Mouse (Mus musculus): ENCODE results near the gene Exoc3l2. TPM values are rescaled to one million over a fixed set of nuclear protein-coding genes. Genes with fewer than 3 reads are reported as not detected.

Exoc3l2 gene
- polyA plus RNA-seq (2016; fragmentation: Nextera tagmentation; extraction: Ambion mirVana): 0.42 and 0.61 TPM in 2 replicates

DNA sequence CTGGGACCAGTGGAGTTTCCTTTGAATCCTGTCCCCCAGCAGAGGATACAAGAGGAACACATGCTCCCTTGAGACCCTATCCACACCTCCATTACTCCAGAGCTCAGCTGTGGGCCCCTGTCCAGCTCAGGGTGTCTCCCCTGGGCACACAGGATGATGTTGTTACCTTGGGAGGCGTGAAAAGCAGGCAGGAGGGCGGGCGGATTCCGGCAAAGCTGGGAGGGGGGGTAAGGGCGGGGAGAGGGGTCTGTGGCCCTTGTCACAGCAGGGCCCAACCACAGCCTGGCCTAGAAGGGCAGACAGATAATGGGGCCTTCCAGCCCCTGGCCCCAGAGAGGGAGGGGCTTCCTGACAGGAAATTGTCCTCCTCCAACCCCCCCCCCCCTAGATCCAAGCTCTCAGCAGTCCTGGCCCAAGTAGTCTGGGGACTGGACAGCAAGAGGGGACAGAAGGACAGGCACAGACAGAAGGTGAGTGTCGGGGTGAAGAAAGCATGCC is at the start of gene Exoc3l2:
Exoc3l2 (plus strand) TSS at position 448 of the 498 bp plus-strand sequence.
- Histone ChIP-seq H3K36me3 (no peaks in the 10 kb centered on the region), H3K4me1 (peaks cover 11% of the 10 kb centered on the region), H3K4me2 (replicated peaks) (no peak within 1 kb of the TSS), H3K9me3 (no peaks in the 10 kb centered on the region), H3K9ac (replicated peaks) (no peak within 1 kb of the TSS; the same call in 1 of the 2 replicates), H3K27ac (replicated peaks) (no peak within 1 kb of the TSS), H3K27me3 (peaks cover 51% of the 10 kb centered on the region), H3K4me3 (no peak within 1 kb of the TSS)
- WGBS: 17% methylated on average over 6 of the region's 6 CpGs
- ATAC-seq (ENCODE audit: low FRiP score, low read depth): no peak

DNA sequence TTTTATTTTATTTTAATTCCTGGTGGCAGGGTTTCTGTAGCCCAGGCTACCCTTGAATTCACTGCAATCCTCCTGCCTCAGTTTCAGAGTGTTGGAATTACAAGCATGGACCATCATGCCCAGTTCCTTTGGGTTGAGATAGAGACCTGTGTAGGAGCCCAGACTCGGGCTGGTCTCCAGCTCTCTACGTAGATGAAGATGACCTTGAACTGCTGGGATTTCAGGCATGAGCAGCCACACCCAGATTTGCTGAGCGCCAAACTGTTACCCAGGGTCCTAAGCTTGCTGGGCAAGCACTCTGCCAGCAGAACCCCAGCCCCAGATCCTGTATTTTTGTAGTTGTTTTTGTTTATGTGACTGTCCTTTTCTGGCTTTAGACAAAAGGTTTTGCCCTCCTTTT is 49.6 kb upstream of the Exoc3l2 start:
- H3K27ac ChIP-seq (replicated peaks): no peak overlapping the region
- H3K4me3 ChIP-seq: no peak overlapping the region
- H3K27me3 ChIP-seq: peaks cover 39% of the 10 kb centered on the region
- no peak for ATAC-seq (ENCODE audit: low FRiP score, low read depth)
- WGBS: 90% methylated on average over 3 of the region's 3 CpGs
- no peaks in the 10 kb centered on the region for H3K4me1 ChIP-seq
- no peak overlapping the region for H3K4me2 ChIP-seq (replicated peaks)
- no peaks in the 10 kb centered on the region for H3K9me3 ChIP-seq
- H3K9ac ChIP-seq (replicated peaks): no peak overlapping the region
- H3K36me3 ChIP-seq: no peaks in the 10 kb centered on the region

DNA sequence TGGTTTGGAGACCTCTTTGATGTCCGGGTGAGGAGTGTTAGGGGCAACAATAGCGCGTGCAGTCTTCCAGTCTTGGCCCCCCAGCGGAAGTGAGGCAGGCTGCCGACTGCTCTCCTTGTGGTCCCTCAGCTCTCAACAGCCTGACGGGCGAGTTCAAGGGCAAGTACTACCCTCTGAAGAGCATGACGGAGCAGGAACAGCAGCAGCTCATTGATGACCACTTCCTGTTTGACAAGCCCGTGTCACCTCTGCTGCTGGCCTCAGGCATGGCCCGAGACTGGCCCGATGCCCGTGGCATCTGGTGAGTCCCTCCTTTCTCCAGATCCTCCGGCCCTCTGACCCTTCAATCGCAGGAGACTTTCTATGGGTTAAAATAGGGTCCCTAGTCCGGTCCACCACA is 46.5 kb upstream of the Exoc3l2 start:
- no peak overlapping the region for H3K4me2 ChIP-seq (replicated peaks)
- no peak overlapping the region for H3K9ac ChIP-seq (replicated peaks)
- H3K4me1 ChIP-seq: 0 out of 2 replicates have a peak, but pooled peaks cover 2% of the 10 kb centered on the region
- peaks cover 67% of the 10 kb centered on the region for H3K27me3 ChIP-seq
- H3K36me3 ChIP-seq: no peaks in the 10 kb centered on the region
- no peaks in the 10 kb centered on the region for H3K9me3 ChIP-seq
- ATAC-seq (ENCODE audit: low FRiP score, low read depth): no peak
- WGBS: 81% methylated on average over 15 of the region's 15 CpGs
- no peak overlapping the region for H3K27ac ChIP-seq (replicated peaks)
- H3K4me3 ChIP-seq: no peak overlapping the region

DNA sequence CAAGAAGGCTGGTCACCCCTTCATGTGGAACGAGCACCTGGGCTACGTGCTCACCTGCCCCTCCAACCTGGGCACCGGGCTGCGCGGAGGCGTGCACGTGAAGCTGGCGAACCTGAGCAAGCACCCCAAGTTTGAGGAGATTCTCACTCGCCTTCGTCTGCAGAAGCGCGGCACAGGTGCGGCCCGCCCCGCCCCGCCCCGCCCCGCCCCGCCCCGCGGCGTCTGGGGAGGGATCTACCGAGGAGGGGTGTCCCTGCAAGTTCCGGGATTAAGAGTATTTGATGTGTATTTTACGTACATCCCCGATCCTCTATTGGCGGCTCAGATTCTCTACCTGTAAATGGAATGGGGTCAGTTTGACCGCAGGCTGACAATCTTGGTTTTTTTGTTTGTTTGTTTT is 43.0 kb upstream of the Exoc3l2 start:
- no peak overlapping the region for H3K27ac ChIP-seq (replicated peaks)
- no peak for ATAC-seq (ENCODE audit: low FRiP score, low read depth)
- H3K4me2 ChIP-seq (replicated peaks): no peak overlapping the region
- H3K9ac ChIP-seq (replicated peaks): no peak overlapping the region
- H3K4me3 ChIP-seq: no peak overlapping the region
- 9% methylated on average over 28 of the region's 28 CpGs for WGBS
- H3K4me1 ChIP-seq: 0 out of 2 replicates have a peak, but pooled peaks cover 2% of the 10 kb centered on the region
- H3K9me3 ChIP-seq: no peaks in the 10 kb centered on the region
- H3K27me3 ChIP-seq: peaks cover 79% of the 10 kb centered on the region
- H3K36me3 ChIP-seq: peaks cover 3% of the 10 kb centered on the region; the same call in 1 of the 2 replicates

DNA sequence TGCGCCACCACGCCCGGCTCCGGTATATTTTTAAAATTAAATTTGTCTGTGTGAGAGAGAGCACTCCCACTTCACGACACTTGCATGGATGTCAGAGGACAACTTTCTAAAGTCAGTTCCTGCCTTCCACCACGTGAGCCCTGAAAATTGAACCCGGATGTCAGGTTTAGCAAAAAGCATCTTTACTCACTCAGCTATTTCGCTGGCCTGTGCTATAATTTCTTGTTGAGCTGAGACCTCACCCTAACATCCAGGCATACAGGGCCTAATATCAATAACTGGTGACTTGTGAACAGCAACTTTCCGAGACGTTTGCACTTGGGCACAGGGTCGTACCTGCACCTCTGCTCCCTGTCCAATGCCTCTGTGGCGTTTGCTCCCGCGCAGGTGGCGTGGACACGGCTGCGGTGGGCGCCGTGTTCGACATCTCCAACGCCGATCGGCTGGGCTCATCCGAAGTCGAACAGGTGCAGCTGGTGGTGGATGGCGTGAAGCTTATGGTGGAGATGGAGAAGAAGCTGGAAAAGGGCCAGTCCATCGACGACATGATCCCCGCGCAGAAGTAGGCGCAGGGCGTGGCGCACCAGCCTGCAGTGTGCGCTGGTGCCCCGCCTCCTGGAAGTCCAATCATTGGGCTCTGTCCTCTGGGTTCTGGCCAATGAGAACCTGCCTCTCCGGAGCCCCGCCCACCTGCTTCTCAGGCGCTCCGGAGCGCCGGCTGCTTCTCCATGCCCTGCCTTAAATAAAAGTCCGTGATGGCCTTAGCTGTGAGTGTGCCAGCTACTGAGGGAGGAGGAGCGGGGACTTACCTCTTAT is 42.1 kb upstream of the Exoc3l2 start:
- Histone ChIP-seq H3K27me3 (peaks cover 71% of the 10 kb centered on the region), H3K9ac (replicated peaks) (peak overlapping the region; percentile 37; the same call in 1 of the 2 replicates)
- 15% methylated on average over 43 of the region's 43 CpGs for WGBS

DNA sequence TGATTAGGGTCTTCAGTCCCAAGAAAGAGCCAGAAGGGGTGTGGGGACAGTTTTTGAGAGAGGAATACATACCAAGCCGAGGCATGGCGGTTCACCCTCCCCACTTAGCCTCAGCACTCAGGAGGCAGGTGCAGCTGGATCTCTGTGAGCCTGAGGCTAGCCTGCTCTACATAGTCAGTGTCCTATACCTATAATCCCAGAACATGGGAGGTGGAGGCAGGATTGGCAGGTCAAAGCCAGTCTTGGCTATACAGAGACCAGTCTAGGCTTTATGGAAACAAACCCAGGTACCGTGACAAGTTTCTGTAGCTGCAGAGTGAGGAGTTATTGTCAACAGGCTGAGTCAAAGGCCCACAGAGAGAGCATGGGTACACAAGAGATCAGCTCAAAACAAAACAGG is 40.0 kb upstream of the Exoc3l2 start:
- H3K4me3 ChIP-seq: no peak overlapping the region
- no peak for ATAC-seq (ENCODE audit: low FRiP score, low read depth)
- 91% methylated on average over 3 of the region's 3 CpGs for WGBS
- no peak overlapping the region for H3K9ac ChIP-seq (replicated peaks)
- H3K9me3 ChIP-seq: no peaks in the 10 kb centered on the region
- peaks cover 33% of the 10 kb centered on the region for H3K36me3 ChIP-seq
- no peak overlapping the region for H3K4me2 ChIP-seq (replicated peaks)
- 0 out of 2 replicates have a peak, but pooled peaks cover 2% of the 10 kb centered on the region for H3K4me1 ChIP-seq
- H3K27me3 ChIP-seq: peaks cover 51% of the 10 kb centered on the region
- no peak overlapping the region for H3K27ac ChIP-seq (replicated peaks)

More for the DNA sequence above, 42.1 kb upstream of the Exoc3l2 start:
- Histone ChIP-seq H3K4me2 (replicated peaks) (peak overlapping the region; percentile 67), H3K9me3 (no peaks in the 10 kb centered on the region), H3K27ac (replicated peaks) (no peak overlapping the region), H3K4me3 (peak overlapping the region; percentile 41), H3K36me3 (peaks cover 12% of the 10 kb centered on the region), H3K4me1 (0 out of 2 replicates have a peak, but pooled peaks cover 2% of the 10 kb centered on the region)
- ATAC-seq (ENCODE audit: low FRiP score, low read depth): peak; percentile 98

DNA sequence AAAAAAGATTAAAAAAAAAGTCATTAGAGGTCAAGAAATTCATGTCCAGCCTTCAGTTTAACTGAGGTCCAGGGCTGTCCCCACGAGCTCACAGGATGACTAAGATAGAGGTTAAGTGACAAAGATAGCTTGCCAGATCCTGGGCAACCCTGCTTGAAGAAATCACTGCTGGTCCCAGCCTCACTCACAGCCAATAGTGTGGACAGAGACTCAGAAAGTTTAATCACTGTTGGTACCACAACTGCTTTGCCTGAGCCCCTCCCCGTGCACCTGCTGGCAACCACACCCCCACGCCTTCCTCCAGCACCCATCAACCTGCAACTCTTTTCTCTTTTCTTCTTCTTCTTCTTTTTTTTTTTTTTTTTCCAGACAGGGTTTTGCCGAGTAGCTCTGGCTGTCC is 39.1 kb upstream of the Exoc3l2 start:
- Histone ChIP-seq H3K4me2 (replicated peaks) (no peak overlapping the region), H3K27ac (replicated peaks) (no peak overlapping the region), H3K9me3 (no peaks in the 10 kb centered on the region), H3K4me3 (no peak overlapping the region), H3K36me3 (peaks cover 42% of the 10 kb centered on the region), H3K27me3 (peaks cover 42% of the 10 kb centered on the region), H3K9ac (replicated peaks) (no peak overlapping the region), H3K4me1 (0 out of 2 replicates have a peak, but pooled peaks cover 2% of the 10 kb centered on the region)
- ATAC-seq (ENCODE audit: low FRiP score, low read depth): no peak
- WGBS: 71% methylated on average over 4 of the region's 4 CpGs

DNA sequence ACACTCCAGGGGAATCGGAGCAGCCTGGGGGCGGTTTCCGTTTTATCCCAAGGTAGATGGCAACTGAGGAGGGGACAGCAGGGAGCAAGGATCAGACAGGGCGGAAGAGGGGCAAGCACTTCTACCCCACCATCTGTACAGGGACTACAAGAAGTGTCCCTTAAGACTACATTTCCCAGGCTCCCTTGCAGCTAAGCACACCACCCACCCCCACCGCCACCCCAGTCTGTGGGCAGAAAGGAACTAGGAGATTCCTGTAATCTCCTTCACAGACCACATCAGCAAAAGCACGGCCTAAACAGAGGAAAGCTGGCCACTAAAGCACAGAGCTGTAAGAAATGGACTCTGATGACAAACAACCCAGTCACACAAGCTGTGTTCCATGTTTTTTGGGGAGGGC is 36.8 kb upstream of the Exoc3l2 start:
- Histone ChIP-seq H3K36me3 (peaks cover 65% of the 10 kb centered on the region), H3K9ac (replicated peaks) (0 out of 2 replicates have a peak overlapping the region, but pooled peaks have one; percentile 24)
- WGBS: 58% methylated on average over 6 of the region's 6 CpGs

DNA sequence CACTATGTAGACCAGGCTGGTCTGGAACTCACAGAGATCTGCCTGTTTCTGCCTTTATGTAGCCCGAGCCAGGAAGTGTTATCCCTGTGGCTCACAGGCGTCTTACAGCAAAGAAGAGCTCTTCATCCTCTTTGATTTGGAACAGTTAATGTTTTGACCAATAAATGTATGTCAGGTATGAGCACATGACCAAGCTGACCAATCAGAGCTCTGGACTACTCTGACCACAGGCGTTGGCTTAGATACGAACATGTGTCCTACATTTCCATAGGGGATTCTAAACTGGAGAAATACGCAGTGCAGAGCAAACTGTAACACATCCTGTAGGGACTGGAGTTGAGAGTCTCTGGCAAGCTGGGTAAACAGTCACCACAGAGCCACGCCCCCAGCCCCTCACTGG is 36.2 kb upstream of the Exoc3l2 start:
- Histone ChIP-seq H3K4me2 (replicated peaks) (no peak overlapping the region), H3K9ac (replicated peaks) (no peak overlapping the region), H3K4me1 (no peaks in the 10 kb centered on the region), H3K9me3 (no peaks in the 10 kb centered on the region), H3K27me3 (peaks cover 13% of the 10 kb centered on the region), H3K36me3 (peaks cover 71% of the 10 kb centered on the region), H3K4me3 (no peak overlapping the region), H3K27ac (replicated peaks) (no peak overlapping the region)
- ATAC-seq (ENCODE audit: low FRiP score, low read depth): no peak
- 91% methylated on average over 6 of the region's 6 CpGs for WGBS

More for the DNA sequence above, 36.8 kb upstream of the Exoc3l2 start:
- Histone ChIP-seq H3K4me2 (replicated peaks) (no peak overlapping the region), H3K4me3 (no peak overlapping the region), H3K9me3 (no peaks in the 10 kb centered on the region), H3K27me3 (peaks cover 19% of the 10 kb centered on the region), H3K27ac (replicated peaks) (no peak overlapping the region), H3K4me1 (no peaks in the 10 kb centered on the region)
- ATAC-seq (ENCODE audit: low FRiP score, low read depth): no peak

DNA sequence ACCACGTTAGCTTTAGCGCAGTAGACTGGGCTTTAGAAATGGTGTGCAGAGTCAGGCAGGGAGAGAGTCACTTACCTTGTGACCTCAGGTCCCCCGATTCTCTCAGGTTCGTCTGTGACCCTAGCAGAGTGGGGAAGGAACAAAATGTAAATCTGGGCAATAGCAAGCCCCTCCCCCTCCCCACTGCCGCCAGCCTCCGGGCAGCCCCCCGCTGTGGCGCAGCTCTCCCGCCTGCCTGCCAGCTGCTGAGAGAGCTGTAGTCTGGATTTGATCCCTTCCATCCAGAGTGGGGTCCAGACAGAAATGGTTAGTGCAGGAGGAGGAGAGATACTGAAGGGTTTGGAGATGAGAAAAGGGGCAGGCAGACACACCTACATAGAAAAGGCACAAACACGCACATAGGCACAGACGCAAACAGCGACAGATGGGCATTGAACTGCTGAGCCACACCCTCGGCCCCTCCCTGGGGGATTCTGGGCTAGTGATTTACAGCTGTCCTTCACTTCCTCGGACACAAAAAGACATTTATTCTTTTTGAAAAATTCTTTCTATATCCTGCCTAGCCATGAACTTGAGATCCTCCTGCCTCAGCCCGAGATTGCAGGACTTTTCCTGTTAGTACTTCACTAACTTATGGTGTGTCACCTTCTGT is 35.0 kb upstream of the Exoc3l2 start:
- 71% methylated on average over 15 of the region's 15 CpGs for WGBS
- no peak for ATAC-seq (ENCODE audit: low FRiP score, low read depth)
- peaks cover 1% of the 10 kb centered on the region; the same call in 1 of the 2 replicates for H3K27me3 ChIP-seq

DNA sequence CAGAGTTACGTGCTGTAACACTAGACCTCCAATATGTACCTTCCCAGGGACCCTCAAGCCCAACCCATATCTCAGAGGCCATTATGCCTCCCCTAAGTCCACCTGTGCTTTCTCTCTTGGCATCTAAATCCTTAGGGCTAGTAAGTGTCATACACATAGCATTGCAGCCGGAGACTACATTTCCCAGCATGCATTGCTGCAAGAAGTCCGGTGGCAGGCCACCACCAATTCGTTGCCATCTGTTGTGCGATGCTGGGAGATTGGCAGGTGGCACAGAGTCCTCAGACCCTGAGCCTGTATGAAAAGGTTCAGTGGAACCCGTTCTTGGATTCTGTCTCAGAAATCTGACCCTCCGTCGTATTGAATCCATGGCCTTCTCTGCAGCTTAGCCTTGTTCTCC is 33.4 kb upstream of the Exoc3l2 start:
- H3K27ac ChIP-seq (replicated peaks): no peak overlapping the region
- H3K9ac ChIP-seq (replicated peaks): no peak overlapping the region
- no peaks in the 10 kb centered on the region for H3K27me3 ChIP-seq
- WGBS: 74% methylated on average over 8 of the region's 8 CpGs
- no peaks in the 10 kb centered on the region for H3K4me1 ChIP-seq
- no peak overlapping the region for H3K4me3 ChIP-seq
- ATAC-seq (ENCODE audit: low FRiP score, low read depth): no peak
- no peaks in the 10 kb centered on the region for H3K9me3 ChIP-seq
- no peak overlapping the region for H3K4me2 ChIP-seq (replicated peaks)
- H3K36me3 ChIP-seq: peaks cover 99% of the 10 kb centered on the region

More for the DNA sequence above, 35.0 kb upstream of the Exoc3l2 start:
- H3K27ac ChIP-seq (replicated peaks): no peak overlapping the region
- no peak overlapping the region for H3K4me3 ChIP-seq
- no peak overlapping the region for H3K9ac ChIP-seq (replicated peaks)
- peaks cover 83% of the 10 kb centered on the region for H3K36me3 ChIP-seq
- H3K4me2 ChIP-seq (replicated peaks): no peak overlapping the region
- H3K9me3 ChIP-seq: no peaks in the 10 kb centered on the region
- H3K4me1 ChIP-seq: no peaks in the 10 kb centered on the region

DNA sequence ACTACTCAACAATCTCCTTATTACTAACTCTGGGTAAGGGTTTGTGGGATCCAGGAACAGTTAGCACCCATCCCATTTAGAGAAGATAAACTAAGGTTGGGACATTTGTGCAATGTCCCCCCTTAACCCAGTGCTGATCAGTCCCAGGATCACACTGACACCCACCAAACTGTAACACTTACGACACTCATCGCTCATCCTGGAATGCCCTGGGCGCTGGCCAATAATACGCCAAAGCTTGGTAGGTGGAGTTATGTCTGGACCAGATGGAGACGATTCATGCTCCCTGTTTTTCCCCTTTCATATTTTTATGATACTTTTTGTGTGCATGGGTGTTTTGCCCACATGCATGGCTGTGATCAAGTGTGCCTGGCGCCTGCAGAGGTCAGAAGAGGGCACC is 32.7 kb upstream of the Exoc3l2 start:
- H3K4me1 ChIP-seq: no peaks in the 10 kb centered on the region
- H3K36me3 ChIP-seq: peaks cover 100% of the 10 kb centered on the region
- WGBS: 96% methylated on average over 6 of the region's 6 CpGs
- no peaks in the 10 kb centered on the region for H3K27me3 ChIP-seq
- no peak overlapping the region for H3K9ac ChIP-seq (replicated peaks)
- H3K4me2 ChIP-seq (replicated peaks): no peak overlapping the region
- H3K9me3 ChIP-seq: no peaks in the 10 kb centered on the region
- ATAC-seq (ENCODE audit: low FRiP score, low read depth): no peak
- no peak overlapping the region for H3K4me3 ChIP-seq
- H3K27ac ChIP-seq (replicated peaks): no peak overlapping the region

Measured in midbrain, embryonic 12.5 days (tissue).